Mouse (Mus musculus) lung, postnatal 0 days (tissue): ENCODE measurements around the gene Lonp2. TPM values are rescaled to one million over a fixed set of nuclear protein-coding genes. Genes with fewer than 3 reads are reported as not detected.

ENCODE experiments used
- ATAC-seq: fragments of 200-750 bp; cut with Nextera tagmentation; 2 replicates; pipeline ENCODE4 v1.8.0; 2017; ENCODE audit warnings: moderate library complexity
- DNase-seq: peaks from one replicate; pipeline ENCODE4 v3.0.0-alpha.2; 2016; ENCODE audit warnings: low spot score
- H3K27ac ChIP-seq: fragments of 300-500 bp; sonication (generic); 2 replicates; pipeline ENCODE4 v1.5.1; 2014; ENCODE audit warnings: antibody characterized with exemption, mild to moderate bottlenecking, low read length, mixed read lengths
- H3K27me3 ChIP-seq: fragments of 300-500 bp; sonication (generic); replicated peaks from 2 replicates; pipeline ENCODE4 v1.6.1; 2014; ENCODE audit warnings: low read length, mixed read lengths; ENCODE audit not compliant: insufficient read depth
- H3K36me3 ChIP-seq: fragments of 300-500 bp; sonication (generic); 2 replicates; pipeline ENCODE4 v1.6.1; 2014; ENCODE audit warnings: low read length, mixed read lengths; ENCODE audit not compliant: insufficient read depth
- H3K4me1 ChIP-seq: fragments of 300-500 bp; sonication (generic); 2 replicates; pipeline ENCODE4 v1.6.1; 2014; ENCODE audit warnings: antibody characterized with exemption, low read depth, low read length, mixed read lengths; ENCODE audit not compliant: insufficient read depth
- H3K4me2 ChIP-seq: fragments of 300-500 bp; sonication (generic); replicated peaks from 2 replicates; pipeline ENCODE4 v1.6.1; 2014; ENCODE audit warnings: low read depth, mild to moderate bottlenecking, low read length, moderate library complexity, mixed read lengths
- H3K4me3 ChIP-seq: fragments of 300-500 bp; sonication (generic); 2 replicates; pipeline ENCODE4 v1.5.1; 2014; ENCODE audit warnings: low read depth, low read length
- H3K9ac ChIP-seq: fragments of 300-500 bp; sonication (generic); replicated peaks from 2 replicates; pipeline ENCODE4 v1.6.1; 2014; ENCODE audit warnings: low read depth, mild to moderate bottlenecking
- H3K9me3 ChIP-seq: fragments of 300-500 bp; sonication (generic); 2 replicates; pipeline ENCODE4 v1.6.1; 2016; ENCODE audit warnings: low read length, mixed read lengths
- CTCF ChIP-seq: IDR thresholded peaks from 2 replicates; pipeline ENCODE4 v1.5.1; 2016; ENCODE audit warnings: antibody characterized with exemption, mild to moderate bottlenecking
- EP300 ChIP-seq: IDR thresholded peaks from 2 replicates; pipeline ENCODE4 v1.6.1; 2016; ENCODE audit warnings: antibody characterized with exemption, mild to moderate bottlenecking, control low read depth
- WGBS: fragments of 180-500 bp; shearing (Covaris S2); extraction: QIAGEN DNeasy Blood & Tissue Kit; methylation state at CpG from one replicate; pipeline ENCODE4 v1.1.7; 2014; 5-methylcytosine and 5-hydroxymethylcytosine counted together
- polyA plus RNA-seq: library from polyadenylated mRNA; unstranded; fragments of >200 nt; fragmentation: Nextera tagmentation; extraction: Ambion mirVana; gene quantifications from 2 replicates; pipeline ENCODE4 v1.2.1, GENCODE M21; 2015

Lonp2 gene
- polyA plus RNA-seq, 1 experiment from 2014 or later, result 37.9 TPM

DNA sequence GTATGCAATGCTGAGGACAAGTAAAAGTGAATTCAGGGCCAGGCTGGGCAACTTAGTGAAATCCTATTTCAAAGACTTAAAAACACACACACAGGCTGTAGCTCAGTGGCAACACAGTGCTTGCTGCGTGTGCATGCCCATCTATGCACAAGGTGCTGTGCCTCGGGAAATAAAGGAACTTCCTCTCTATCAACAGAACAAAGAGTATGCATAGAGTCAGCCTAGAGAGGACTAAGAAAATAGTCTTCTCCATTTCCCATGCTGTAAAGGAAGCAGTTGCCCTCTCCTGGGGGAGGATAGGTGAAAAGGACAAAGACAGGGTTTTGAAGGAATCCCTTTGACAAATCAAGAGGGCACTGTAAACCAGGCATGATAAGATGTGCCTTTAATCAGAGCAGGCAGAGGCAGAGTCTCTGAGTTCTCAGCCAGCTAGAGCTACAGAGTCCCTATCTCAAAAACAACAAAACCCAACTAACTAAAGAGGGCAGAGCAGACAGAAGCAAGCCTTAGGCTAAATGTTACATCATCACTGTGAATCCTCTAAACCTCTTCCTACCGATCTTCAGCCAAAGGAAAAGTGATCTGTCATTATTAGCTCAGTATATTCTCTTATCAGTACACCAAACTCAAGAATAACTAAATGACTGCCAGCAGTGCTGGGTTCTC, 111.7 kb downstream of the Lonp2 start:
- no peak for TF ChIP-seq EP300
- no peak for TF ChIP-seq CTCF
- H3K4me3 ChIP-seq, result no peak overlapping the region
- H3K4me1 ChIP-seq, result peaks cover 19% of the 10 kb centered on the region
- H3K36me3 ChIP-seq, result no peaks in the 10 kb centered on the region
- no peak overlapping the region for H3K9ac ChIP-seq
- no peak overlapping the region for H3K27ac ChIP-seq
- H3K27me3 ChIP-seq, result no peaks in the 10 kb centered on the region
- H3K4me2 ChIP-seq, result no peak overlapping the region
- 17% methylated on average over 3 of the region's 3 CpGs for WGBS
- no peaks in the 10 kb centered on the region for H3K9me3 ChIP-seq
- ATAC-seq, result no peak
- no peak for DNase-seq

DNA sequence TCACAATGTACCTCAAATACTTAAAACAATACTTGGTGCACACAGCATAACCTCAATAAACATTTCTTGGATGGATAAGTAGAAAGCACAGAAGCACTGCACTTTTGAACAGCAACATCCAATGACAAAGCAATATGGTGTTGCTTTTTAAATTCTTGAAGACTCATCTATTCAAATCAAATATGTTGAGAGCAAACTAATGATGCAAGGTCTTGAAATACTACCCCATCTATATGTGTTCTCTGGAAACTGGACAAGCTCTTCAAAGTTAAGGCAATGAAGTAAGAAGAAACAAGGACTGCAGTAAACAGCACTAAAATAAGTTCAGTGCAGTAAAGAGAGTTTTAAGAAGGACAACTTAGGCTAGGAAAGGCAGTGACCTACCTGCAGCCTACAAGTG, 117.1 kb downstream of the Lonp2 start:
- ATAC-seq, result no peak
- DNase-seq, result no peak
- Histone ChIP-seq H3K9ac (no peak overlapping the region), H3K4me2 (no peak overlapping the region), H3K27ac (no peak overlapping the region), H3K4me3 (no peak overlapping the region), H3K36me3 (no peaks in the 10 kb centered on the region), H3K4me1 (peaks cover 10% of the 10 kb centered on the region), H3K27me3 (no peaks in the 10 kb centered on the region), H3K9me3 (no peaks in the 10 kb centered on the region)
- TF ChIP-seq CTCF (no peak), EP300 (no peak)

DNA sequence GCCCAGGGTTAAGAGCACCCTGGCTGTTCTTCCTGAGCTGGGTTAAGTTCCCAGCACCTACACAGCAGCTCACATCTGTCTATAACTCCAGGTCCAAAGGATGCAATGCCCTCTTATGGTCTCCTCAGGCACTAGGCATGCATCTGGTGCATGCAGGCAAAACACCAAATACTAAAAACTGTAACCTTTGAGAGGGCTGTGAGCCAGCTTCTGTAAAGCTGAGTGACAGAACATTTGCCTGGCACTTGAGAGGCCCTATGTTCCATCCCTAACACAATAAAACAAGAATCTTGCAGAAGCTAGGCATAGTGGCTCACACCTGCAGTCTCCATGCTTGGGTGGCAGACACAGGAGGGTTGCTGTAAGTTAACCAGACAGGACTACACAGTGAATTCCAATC, 117.8 kb downstream of the Lonp2 start:
- DNase-seq (no peak), ATAC-seq (no peak)
- Histone ChIP-seq H3K9ac (no peak overlapping the region), H3K4me1 (peaks cover 8% of the 10 kb centered on the region; the same call in 1 of the 2 replicates), H3K27ac (no peak overlapping the region), H3K27me3 (no peaks in the 10 kb centered on the region), H3K4me2 (no peak overlapping the region), H3K9me3 (no peaks in the 10 kb centered on the region), H3K36me3 (no peaks in the 10 kb centered on the region), H3K4me3 (no peak overlapping the region)
- TF ChIP-seq CTCF, result no peak
- TF ChIP-seq EP300, result no peak

DNA sequence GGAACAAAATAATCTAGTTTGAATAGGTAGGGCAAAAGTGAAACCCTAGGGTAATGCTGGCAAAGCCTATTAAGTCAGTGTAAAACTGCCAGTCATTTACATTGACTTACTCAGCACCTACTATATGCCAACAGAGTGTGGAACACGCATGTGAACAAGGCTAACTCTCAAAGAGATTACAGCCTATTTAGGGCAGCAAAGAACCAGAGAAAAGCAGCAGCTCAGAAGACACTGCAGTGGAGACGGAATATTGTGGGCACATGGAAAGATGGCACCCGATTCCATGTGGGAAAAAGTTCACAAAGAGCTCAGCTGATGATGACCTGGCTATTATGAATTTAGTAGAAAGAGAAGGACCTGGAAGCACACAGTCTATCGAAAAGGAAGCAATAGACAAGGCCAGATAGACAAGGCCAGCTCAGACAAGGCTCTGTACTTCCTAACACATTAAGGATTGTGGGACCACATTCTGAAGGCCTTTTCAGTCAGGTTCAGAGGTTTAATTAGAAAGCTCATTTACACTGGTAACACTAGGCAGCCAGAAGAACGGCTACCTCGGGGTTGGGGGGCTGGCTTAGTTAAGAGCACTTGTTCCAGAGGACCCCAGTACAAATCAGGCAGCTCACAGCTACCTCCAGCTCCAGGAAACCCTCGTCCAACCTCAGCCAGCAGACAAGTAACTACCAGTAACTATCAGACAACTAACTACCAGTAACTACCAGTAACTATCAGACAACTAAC, 118.9 kb downstream of the Lonp2 start:
- H3K4me2 ChIP-seq, result no peak overlapping the region
- 71% methylated on average over 7 of the region's 7 CpGs for WGBS
- DNase-seq, result no peak

DNA sequence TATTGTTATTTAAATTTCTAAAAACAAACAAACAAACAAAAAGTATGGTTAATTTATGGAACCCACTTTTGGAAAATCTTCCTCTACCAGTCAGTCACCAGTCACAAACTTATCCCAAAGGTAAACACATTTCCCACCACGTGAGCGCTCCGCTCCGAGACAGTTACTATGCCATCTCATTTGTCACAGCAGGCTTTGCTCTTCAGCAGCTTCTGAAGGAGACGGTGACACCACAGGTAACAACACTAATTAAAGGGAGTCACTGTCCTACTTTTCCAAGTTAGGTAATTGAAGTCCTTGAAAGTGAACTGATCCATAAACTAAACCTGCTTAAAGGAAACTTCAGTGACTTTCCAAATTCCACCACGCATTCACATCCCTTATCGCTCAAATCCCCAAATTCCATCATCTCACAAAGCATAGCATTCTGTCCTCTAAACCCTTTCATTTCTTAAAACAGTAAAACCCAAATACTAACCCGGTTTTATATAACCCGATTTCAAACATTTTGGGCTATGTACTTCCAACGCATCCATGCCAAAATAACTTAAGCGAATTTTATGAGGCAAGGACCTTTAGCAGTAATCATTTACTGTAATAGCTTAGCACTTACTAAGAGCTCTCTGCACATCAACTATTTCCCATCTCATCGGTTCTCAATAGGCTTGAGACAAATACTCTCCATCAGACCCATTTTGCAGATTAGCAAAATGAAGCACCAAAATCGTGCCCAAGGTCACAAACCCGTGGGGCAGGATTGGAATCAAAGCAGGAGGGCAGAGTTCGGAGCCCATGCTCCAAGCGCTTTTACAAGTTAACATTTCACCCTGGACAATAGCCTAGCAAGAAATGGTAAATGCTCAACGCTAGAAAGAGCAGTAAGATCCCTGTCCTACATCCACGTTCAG, 120.7 kb downstream of the Lonp2 start:
- H3K27me3 ChIP-seq, result no peaks in the 10 kb centered on the region
- no peak for DNase-seq
- TF ChIP-seq CTCF, result no peak
- no peak for TF ChIP-seq EP300
- peaks cover 7% of the 10 kb centered on the region; the same call in 1 of the 2 replicates for H3K4me1 ChIP-seq
- peak overlapping the region; percentile 70 for H3K4me2 ChIP-seq
- peak overlapping the region; percentile 98 for H3K9ac ChIP-seq
- H3K9me3 ChIP-seq, result no peaks in the 10 kb centered on the region
- H3K27ac ChIP-seq, result peak overlapping the region; percentile 98
- 4% methylated on average over 18 of the region's 18 CpGs for WGBS
- no peaks in the 10 kb centered on the region for H3K36me3 ChIP-seq
- no peak for ATAC-seq
- peak overlapping the region; percentile 98 for H3K4me3 ChIP-seq

More for the DNA sequence above, 118.9 kb downstream of the Lonp2 start:
- ATAC-seq, result no peak
- no peak for TF ChIP-seq EP300
- no peak for TF ChIP-seq CTCF
- Histone ChIP-seq H3K4me1 (peaks cover 7% of the 10 kb centered on the region; the same call in 1 of the 2 replicates), H3K27ac (no peak overlapping the region), H3K36me3 (no peaks in the 10 kb centered on the region), H3K9me3 (no peaks in the 10 kb centered on the region), H3K27me3 (no peaks in the 10 kb centered on the region), H3K9ac (no peak overlapping the region), H3K4me3 (no peak overlapping the region)
